In genomic region chr17:70989991-70990390, GRCm38 (mm10) we compare ENCODE assay signal across 7 mouse cellular contexts. TPM values are rescaled to one million over a fixed set of nuclear protein-coding genes. Genes with fewer than 3 reads are reported as not detected.
A peak's percentile ranks its signal among the peaks of the same experiment; 100 is the strongest.
DNase-seq lines count a peak whose midpoint lies in the region; ATAC-seq and TF ChIP-seq lines count a peak whose summit lies in the region.

No protein-coding gene starts in this region.

- peak overlapping the region; percentile 93 for H3K27ac ChIP-seq in spleen, adult 2 months (ENCODE audit: insufficient read depth, low read length)
- peak overlapping the region; percentile 74 for H3K27ac ChIP-seq in bone marrow macrophage, adult 2 months (ENCODE audit: insufficient read depth, low read depth, low read length)
- peak overlapping the region; percentile 98 for H3K27ac ChIP-seq in hindbrain, embryonic 10.5 days
- peak overlapping the region; percentile 86 for H3K27ac ChIP-seq in liver, embryonic 15.5 days (replicated peaks)

- intact Hi-C loops in gastrocnemius, postnatal 36 days (cut with DNase I): loop anchor here (5.0 kb wide), 1 partner anchor 143 kb away; no protein-coding TSS in a partner anchor

- peak overlapping the region; percentile 89 for H3K9ac ChIP-seq in liver, embryonic 15.5 days

- peak in 1 of 2 experiments; percentile 70 for DNase-seq in spleen, adult 2 months (ENCODE audit: low read depth in 1 of 2, low spot score in 2 of 2)
- no peak for DNase-seq in spleen, adult 12 weeks (ENCODE audit: low spot score)
- DNase-seq in hindbrain, embryonic 10.5 days (ENCODE audit: low spot score): no peak
- DNase-seq in gastrocnemius, postnatal 36 days: no peak

- H3K4me2 ChIP-seq in liver, embryonic 15.5 days: peak overlapping the region; percentile 97

- TF ChIP-seq CTCF in spleen, adult 2 months (IDR thresholded peaks at IDR 0.05; ENCODE audit: extremely low read depth, insufficient read depth, insufficient read length, insufficient replicate concordance): no peak
- TF ChIP-seq CTCF in bone marrow macrophage, adult 2 months (IDR thresholded peaks at IDR 0.05; ENCODE audit: low read depth, low read length): no peak

- H3K4me3 ChIP-seq in spleen, adult 2 months (ENCODE audit: extremely low read depth, insufficient read depth, insufficient read length): peak overlapping the region; percentile 94
- peak overlapping the region; percentile 91 for H3K4me3 ChIP-seq in bone marrow macrophage, adult 2 months (ENCODE audit: insufficient read depth, low read length)
- H3K4me3 ChIP-seq in hindbrain, embryonic 10.5 days: peak overlapping the region; percentile 97
- peak overlapping the region; percentile 94 for H3K4me3 ChIP-seq in liver, embryonic 15.5 days (replicated peaks)

- H3K36me3 ChIP-seq in spleen, adult 2 months (ENCODE audit: control insufficient read depth, insufficient read depth, low read length): peaks cover 15% of the 10 kb centered on the region
- peaks cover 62% of the 10 kb centered on the region for H3K36me3 ChIP-seq in hindbrain, embryonic 10.5 days
- peaks cover 33% of the 10 kb centered on the region for H3K36me3 ChIP-seq in liver, embryonic 15.5 days (replicated peaks)

- H3K4me1 ChIP-seq in spleen, adult 2 months (ENCODE audit: control insufficient read depth, insufficient read depth, insufficient read length): peaks cover 28% of the 10 kb centered on the region
- H3K4me1 ChIP-seq in bone marrow macrophage, adult 2 months (ENCODE audit: control insufficient read depth, insufficient read depth, low read length): peaks cover 48% of the 10 kb centered on the region
- peaks cover 32% of the 10 kb centered on the region for H3K4me1 ChIP-seq in hindbrain, embryonic 10.5 days (replicated peaks)
- H3K4me1 ChIP-seq in liver, embryonic 15.5 days (replicated peaks): peaks cover 64% of the 10 kb centered on the region

- peak; percentile 59 for ATAC-seq in liver, embryonic 15.5 days (ENCODE audit: insufficient read depth)
- ATAC-seq in neutrophil, adult 5-6 weeks (ENCODE audit: extremely low read depth, insufficient number of reproducible peaks, low FRiP score, poor library complexity, severe bottlenecking): peak; percentile 37

- no peaks in the 10 kb centered on the region for H3K9me3 ChIP-seq in hindbrain, embryonic 10.5 days
- H3K9me3 ChIP-seq in liver, embryonic 15.5 days (replicated peaks): no peaks in the 10 kb centered on the region

- no peak for TF ChIP-seq POLR2A in spleen, adult 2 months (IDR thresholded peaks at IDR 0.05; ENCODE audit: low read depth, low read length)
- no peak for TF ChIP-seq POLR2A in bone marrow macrophage, adult 2 months (IDR thresholded peaks at IDR 0.05; ENCODE audit: borderline replicate concordance, low read depth, low read length)

- WGBS in spleen, adult 2 months: under 1% methylated on average over 24 of the region's 24 CpGs
- 1% methylated on average over 24 of the region's 24 CpGs for WGBS in hindbrain, embryonic 10.5 days
- under 1% methylated on average over 24 of the region's 24 CpGs for WGBS in liver, embryonic 15.5 days (ENCODE audit: insufficient replicate concordance)

- H3K27me3 ChIP-seq in spleen, adult 2 months (ENCODE audit: control insufficient read depth, insufficient read depth, low read length): no peaks in the 10 kb centered on the region
- no peaks in the 10 kb centered on the region for H3K27me3 ChIP-seq in hindbrain, embryonic 10.5 days (ENCODE audit: insufficient read depth, poor library complexity, severe bottlenecking)
- no peaks in the 10 kb centered on the region for H3K27me3 ChIP-seq in liver, embryonic 15.5 days

RNA-seq across cellular contexts. Expression of gene Myom1, which starts 12.4 kb away (rescaled TPM):
- polyA plus RNA-seq in spleen, adult 2 months (2012; rRNA removed): 1.5 and 3.0 TPM in 2 replicates
- 1.8 and 4.0 TPM in 2 replicates for polyA plus RNA-seq in bone marrow macrophage, adult 2 months (2012; ENCODE audit: insufficient read depth, insufficient read length, missing spikeins)
- polyA plus RNA-seq in hindbrain, embryonic 10.5 days (2016; fragmentation: Nextera tagmentation; extraction: Ambion mirVana): 0.99 and 2.7 TPM in 2 replicates
- 1.3 and 2.6 TPM in 2 replicates for polyA plus RNA-seq in liver, embryonic 15.5 days (2015; fragmentation: Nextera tagmentation; extraction: Ambion mirVana)
- 1.0 and 2.3 TPM in 2 replicates for total RNA-seq in neutrophil, adult 5-6 weeks (2017)
- total RNA-seq in gastrocnemius, postnatal 36 days (2021): 1,000 to 10,000 TPM; 1,200 to 1,249 TPM

RNA-seq across cellular contexts. Expression of gene Myl12a, which starts 12.7 kb away (rescaled TPM):
- 53.0 and 64.9 TPM in 2 replicates for polyA plus RNA-seq in spleen, adult 2 months (2012; rRNA removed)
- 266 and 277 TPM in 2 replicates for polyA plus RNA-seq in bone marrow macrophage, adult 2 months (2012; ENCODE audit: insufficient read depth, insufficient read length, missing spikeins)
- 427 and 441 TPM in 2 replicates for polyA plus RNA-seq in hindbrain, embryonic 10.5 days (2016; fragmentation: Nextera tagmentation; extraction: Ambion mirVana)
- 172 and 186 TPM in 2 replicates for polyA plus RNA-seq in liver, embryonic 15.5 days (2015; fragmentation: Nextera tagmentation; extraction: Ambion mirVana)
- total RNA-seq in neutrophil, adult 5-6 weeks (2017): 159 and 183 TPM in 2 replicates
- total RNA-seq in gastrocnemius, postnatal 36 days (2021): 100 to 1,000 TPM; 295 to 502 TPM
